Mouse (Mus musculus): ENCODE measurements around the gene Ciao2a.

DNA sequence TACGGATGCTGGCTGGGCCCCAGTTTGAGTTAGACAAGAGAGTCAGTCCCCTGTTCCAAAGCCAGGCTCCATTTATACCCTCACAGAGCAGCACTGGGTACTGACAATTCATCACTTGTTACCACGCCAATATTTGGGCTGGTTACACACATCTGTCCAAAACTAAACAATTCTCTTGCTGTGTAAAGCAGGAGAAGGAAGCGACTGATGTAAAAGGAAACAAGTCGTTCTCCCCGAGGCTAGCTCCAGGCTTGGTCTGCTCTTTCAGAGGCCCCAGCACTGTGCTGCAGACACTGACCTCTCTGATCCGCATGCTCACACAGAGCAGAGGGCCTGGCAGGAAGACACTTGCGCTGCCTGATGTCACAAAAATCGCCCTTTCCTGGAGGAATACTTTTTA is 24.8 kb upstream of the Ciao2a start:
- TF ChIP-seq CTCF (IDR thresholded peaks at IDR 0.05; ENCODE audit: control insufficient read depth, insufficient read depth, low read length) (no peak), POLR2A (IDR thresholded peaks at IDR 0.05; ENCODE audit: borderline replicate concordance, control insufficient read depth, low read depth, low read length) (no peak)

All from bone marrow, adult 2 months (tissue).